Mouse (Mus musculus) heart, embryonic 15.5 days (tissue): ENCODE results near the gene Olfr70. TPM values are rescaled to one million over a fixed set of nuclear protein-coding genes. Genes with fewer than 3 reads are reported as not detected.
A peak's percentile ranks its signal among the peaks of the same experiment; 100 is the strongest.

Experiments
- ATAC-seq: fragments of 200-750 bp; cut with Nextera tagmentation; replicated peaks from 2 replicates; pipeline ENCODE4 v1.8.0; 2017; ENCODE audit warnings: low read depth, moderate TSS enrichment; ENCODE audit not compliant: insufficient number of reproducible peaks, insufficient read depth, low FRiP score
- H3K27ac ChIP-seq: fragments of 300-500 bp; sonication (generic); 2 replicates; pipeline ENCODE4 v1.5.1; 2015; ENCODE audit warnings: mild to moderate bottlenecking, inconsistent platforms
- H3K27me3 ChIP-seq: fragments of 300-500 bp; sonication (generic); 2 replicates; pipeline ENCODE4 v1.6.1; 2015; ENCODE audit warnings: inconsistent platforms
- H3K36me3 ChIP-seq: fragments of 300-500 bp; sonication (generic); 2 replicates; pipeline ENCODE4 v1.6.1; 2015; ENCODE audit warnings: mild to moderate bottlenecking, inconsistent platforms
- H3K4me1 ChIP-seq: fragments of 300-500 bp; sonication (generic); replicated peaks from 2 replicates; pipeline ENCODE4 v1.6.1; 2015; ENCODE audit warnings: inconsistent platforms
- H3K4me2 ChIP-seq: fragments of 300-500 bp; sonication (generic); 2 replicates; pipeline ENCODE4 v1.6.1; 2015; ENCODE audit warnings: inconsistent platforms, mild to moderate bottlenecking, moderate library complexity
- H3K4me3 ChIP-seq: fragments of 300-500 bp; sonication (generic); 2 replicates; pipeline ENCODE4 v1.5.1; 2015; ENCODE audit warnings: mild to moderate bottlenecking, inconsistent platforms
- H3K9ac ChIP-seq: fragments of 300-500 bp; sonication (generic); 2 replicates; pipeline ENCODE4 v1.6.1; 2015; ENCODE audit warnings: mild to moderate bottlenecking, inconsistent platforms
- H3K9me3 ChIP-seq: fragments of 300-500 bp; sonication (generic); replicated peaks from 2 replicates; pipeline ENCODE4 v1.6.1; 2016; ENCODE audit warnings: inconsistent platforms
- WGBS: fragments of 180-500 bp; shearing (Covaris S2); methylation state at CpG from one replicate; pipeline ENCODE4 v1.1.7; 2015; ENCODE audit warnings: mixed read lengths; 5-methylcytosine and 5-hydroxymethylcytosine counted together
- polyA plus RNA-seq: library from polyadenylated mRNA; unstranded; fragments of >200 nt; fragmentation: Nextera tagmentation; extraction: Ambion mirVana; gene quantifications from 2 replicates; pipeline ENCODE4 v1.2.1, GENCODE M21; 2015

Olfr70 gene
- polyA plus RNA-seq, 1 experiment from 2014 or later, result not detected

DNA sequence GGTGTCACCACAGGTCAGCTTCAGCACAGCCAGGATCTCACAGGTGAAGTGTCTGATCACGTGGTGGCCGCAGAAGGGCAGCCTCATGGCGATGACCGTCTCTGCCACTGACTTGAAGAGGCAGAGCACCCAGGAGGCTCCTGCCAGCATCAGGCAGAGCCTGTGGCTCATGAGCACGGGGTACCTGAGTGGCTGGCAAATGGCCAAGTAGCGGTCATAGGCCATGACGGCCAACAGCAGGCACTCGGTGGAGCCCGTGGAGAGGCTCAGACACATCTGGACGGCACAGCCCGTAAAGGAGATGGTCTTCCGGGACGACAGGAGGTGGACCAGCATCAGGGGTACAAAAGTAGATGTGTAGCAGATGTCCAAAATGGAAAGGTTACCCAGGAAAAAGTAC lies 5.4 kb upstream of the Olfr70 start:
- Histone ChIP-seq H3K36me3 (no peaks in the 10 kb centered on the region), H3K4me3 (no peak overlapping the region), H3K4me1 (no peaks in the 10 kb centered on the region; the same call in 1 of the 2 replicates), H3K9ac (no peak overlapping the region), H3K27ac (no peak overlapping the region), H3K4me2 (no peak overlapping the region), H3K27me3 (no peaks in the 10 kb centered on the region), H3K9me3 (no peaks in the 10 kb centered on the region)
- 65% methylated on average over 13 of the region's 13 CpGs for WGBS
- ATAC-seq, result no peak

DNA sequence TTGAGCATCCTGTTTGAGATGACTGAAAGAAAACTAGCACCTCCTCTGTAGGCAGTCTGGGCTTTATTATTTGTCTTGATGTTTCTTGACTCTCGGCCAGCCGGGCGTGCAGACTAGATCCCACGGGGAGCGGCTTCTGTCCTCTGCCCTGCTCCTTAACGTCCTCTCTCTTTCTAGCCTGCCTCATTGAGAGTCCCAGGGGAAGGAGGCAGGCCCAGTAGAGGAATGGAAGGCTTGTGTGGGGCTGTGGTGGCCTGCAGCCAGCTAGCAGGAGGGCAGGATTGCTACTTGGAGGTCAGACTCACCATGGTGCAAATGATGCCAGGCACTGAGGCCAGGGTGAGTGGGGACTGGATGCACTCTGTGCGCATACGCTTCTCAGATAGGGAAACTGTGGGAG lies 3.2 kb upstream of the Olfr70 start:
- WGBS, result 69% methylated on average over 8 of the region's 8 CpGs
- Histone ChIP-seq H3K4me2 (no peak overlapping the region), H3K27me3 (no peaks in the 10 kb centered on the region), H3K27ac (no peak overlapping the region), H3K4me1 (no peaks in the 10 kb centered on the region), H3K9ac (no peak overlapping the region), H3K4me3 (no peak overlapping the region), H3K36me3 (no peaks in the 10 kb centered on the region), H3K9me3 (no peaks in the 10 kb centered on the region)
- no peak for ATAC-seq

DNA sequence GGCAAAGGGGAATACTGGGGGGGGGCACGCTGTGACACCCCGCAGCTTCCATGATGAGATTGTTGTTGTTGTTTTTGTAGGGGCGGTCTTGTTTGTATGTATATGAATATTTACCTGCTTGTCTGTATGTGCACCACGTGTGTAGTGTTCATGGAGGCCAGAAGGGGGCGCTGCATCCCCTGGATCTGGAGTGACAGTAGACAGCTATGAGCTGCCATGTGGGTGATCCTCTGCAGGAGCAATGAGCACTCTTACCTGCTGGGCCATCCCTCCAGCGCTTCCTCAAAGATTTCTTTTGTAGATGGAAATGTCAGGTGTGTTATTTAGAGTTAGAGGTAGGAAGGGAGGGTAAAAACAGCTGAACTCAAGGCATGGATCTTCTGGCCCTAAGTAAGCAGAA lies 2.8 kb upstream of the Olfr70 start:
- no peak for ATAC-seq
- H3K27me3 ChIP-seq, result no peaks in the 10 kb centered on the region
- WGBS, result 76% methylated on average over 6 of the region's 6 CpGs
- H3K27ac ChIP-seq, result no peak overlapping the region
- H3K9me3 ChIP-seq, result no peaks in the 10 kb centered on the region
- no peaks in the 10 kb centered on the region for H3K36me3 ChIP-seq
- no peak overlapping the region for H3K4me2 ChIP-seq
- no peaks in the 10 kb centered on the region for H3K4me1 ChIP-seq
- no peak overlapping the region for H3K9ac ChIP-seq
- no peak overlapping the region for H3K4me3 ChIP-seq

DNA sequence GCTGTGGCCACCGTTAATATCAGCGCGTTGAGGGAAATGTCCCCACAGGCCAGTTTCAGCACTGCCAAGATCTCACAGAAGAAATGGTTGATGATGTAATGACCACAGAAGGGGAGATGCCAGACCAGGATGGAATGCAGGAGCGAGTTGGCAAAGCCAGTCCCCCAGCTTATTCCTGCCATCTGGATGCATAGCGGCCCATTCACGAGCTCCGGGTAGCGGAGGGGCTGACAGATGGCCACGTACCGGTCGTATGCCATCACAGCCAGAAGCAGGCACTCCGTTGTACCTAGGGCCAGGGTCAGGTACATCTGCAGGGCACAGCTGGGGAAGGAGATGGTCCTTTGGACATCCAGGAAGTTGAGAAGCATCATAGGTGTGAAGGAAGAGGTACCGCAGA lies 4.0 kb downstream of the Olfr70 start:
- H3K36me3 ChIP-seq, result no peaks in the 10 kb centered on the region
- H3K27ac ChIP-seq, result no peak overlapping the region
- 86% methylated on average over 13 of the region's 13 CpGs for WGBS
- H3K4me2 ChIP-seq, result no peak overlapping the region
- no peak for ATAC-seq
- peaks cover 27% of the 10 kb centered on the region for H3K4me1 ChIP-seq
- H3K27me3 ChIP-seq, result no peaks in the 10 kb centered on the region
- H3K9ac ChIP-seq, result no peak overlapping the region
- H3K9me3 ChIP-seq, result no peaks in the 10 kb centered on the region
- no peak overlapping the region for H3K4me3 ChIP-seq

DNA sequence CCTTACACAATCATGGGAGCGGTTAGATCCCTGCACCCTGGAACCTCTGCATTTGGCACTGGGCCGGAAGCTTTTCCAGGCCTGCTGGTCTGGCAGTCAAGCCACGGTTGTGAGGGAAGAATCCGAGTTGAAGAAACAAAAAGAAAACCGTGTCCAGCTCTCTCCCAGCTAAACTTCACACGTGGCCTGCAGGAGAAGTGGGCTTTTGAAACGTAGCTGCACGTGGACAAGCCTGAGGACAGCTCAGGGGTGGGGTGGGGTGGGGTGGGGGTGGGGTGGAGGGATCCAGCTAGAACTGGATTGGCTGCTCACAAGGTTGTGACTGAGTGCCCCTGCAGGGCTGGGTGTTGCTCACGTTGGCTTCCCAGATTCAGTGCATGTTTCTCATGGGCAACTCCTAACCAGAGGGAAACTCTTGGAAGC lies 5.3 kb downstream of the Olfr70 start:
- Histone ChIP-seq H3K4me1 (peaks cover 27% of the 10 kb centered on the region), H3K27me3 (no peaks in the 10 kb centered on the region), H3K27ac (peak overlapping the region; percentile 49; the same call in 1 of the 2 replicates), H3K9ac (no peak overlapping the region), H3K36me3 (no peaks in the 10 kb centered on the region), H3K4me2 (no peak overlapping the region), H3K4me3 (no peak overlapping the region), H3K9me3 (no peaks in the 10 kb centered on the region)
- ATAC-seq, result no peak
- 13% methylated on average over 9 of the region's 9 CpGs for WGBS

GRCm38 (mm10) chr4:43694439-43695248 lies 6.0 kb downstream of the Olfr70 start:
- 81% methylated on average over 1 of the region's 1 CpGs for WGBS
- Histone ChIP-seq H3K36me3 (no peaks in the 10 kb centered on the region), H3K4me3 (no peak overlapping the region), H3K27me3 (no peaks in the 10 kb centered on the region), H3K9ac (no peak overlapping the region), H3K27ac (peak overlapping the region; percentile 49; the same call in 1 of the 2 replicates), H3K4me2 (no peak overlapping the region), H3K9me3 (no peaks in the 10 kb centered on the region), H3K4me1 (peaks cover 27% of the 10 kb centered on the region)
- no peak for ATAC-seq

- Histone ChIP-seq H3K4me3 (no peak overlapping the region), H3K4me2 (no peak overlapping the region), H3K9me3 (no peaks in the 10 kb centered on the region), H3K4me1 (peaks cover 27% of the 10 kb centered on the region), H3K27ac (no peak overlapping the region), H3K27me3 (no peaks in the 10 kb centered on the region), H3K36me3 (no peaks in the 10 kb centered on the region), H3K9ac (no peak overlapping the region)
- ATAC-seq, result no peak; the same call in 1 of the 2 replicates
- WGBS, result 42% methylated on average over 5 of the region's 5 CpGs
These were observed 6.8 kb downstream of the Olfr70 start for GRCm38 (mm10) chr4:43693806-43694241.

DNA sequence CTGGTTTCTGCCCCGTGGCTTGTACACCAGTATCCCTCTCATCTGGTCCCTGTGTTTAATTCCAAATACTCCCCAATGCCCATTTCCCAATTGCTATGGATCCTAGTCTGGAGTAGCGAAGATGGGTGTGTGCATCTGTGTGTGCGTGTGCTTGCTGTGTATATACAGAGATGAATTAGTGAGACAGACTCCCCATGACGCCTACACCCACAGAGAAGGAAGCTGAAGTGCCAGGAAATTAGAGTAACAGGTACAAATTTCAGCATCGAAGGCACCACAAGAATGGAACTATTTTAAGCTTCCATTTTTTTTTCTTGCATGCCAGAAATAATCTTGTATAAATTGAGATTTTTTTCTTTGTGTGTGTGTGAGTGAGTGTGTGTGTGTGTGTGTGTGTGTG lies 9.6 kb downstream of the Olfr70 start:
- H3K9me3 ChIP-seq, result no peaks in the 10 kb centered on the region
- no peak overlapping the region for H3K4me3 ChIP-seq
- no peak overlapping the region for H3K9ac ChIP-seq
- no peak overlapping the region for H3K27ac ChIP-seq
- no peak for ATAC-seq
- no peaks in the 10 kb centered on the region for H3K36me3 ChIP-seq
- no peak overlapping the region for H3K4me2 ChIP-seq
- peaks cover 25% of the 10 kb centered on the region for H3K4me1 ChIP-seq
- WGBS, result 61% methylated on average over 5 of the region's 5 CpGs
- no peaks in the 10 kb centered on the region for H3K27me3 ChIP-seq

GRCm38 (mm10) chr4:43690021-43690420 lies 10.6 kb downstream of the Olfr70 start:
- H3K9me3 ChIP-seq, result no peaks in the 10 kb centered on the region
- no peak for ATAC-seq
- H3K4me2 ChIP-seq, result no peak overlapping the region
- no peak overlapping the region for H3K9ac ChIP-seq
- no peak overlapping the region for H3K4me3 ChIP-seq
- 95% methylated on average over 17 of the region's 17 CpGs for WGBS
- peaks cover 15% of the 10 kb centered on the region for H3K4me1 ChIP-seq
- no peaks in the 10 kb centered on the region for H3K36me3 ChIP-seq
- no peak overlapping the region for H3K27ac ChIP-seq
- no peaks in the 10 kb centered on the region for H3K27me3 ChIP-seq

- 86% methylated on average over 7 of the region's 7 CpGs for WGBS
- no peak for ATAC-seq
- Histone ChIP-seq H3K27me3 (no peaks in the 10 kb centered on the region), H3K4me1 (no peaks in the 10 kb centered on the region), H3K4me3 (no peak overlapping the region), H3K9ac (no peak overlapping the region), H3K9me3 (no peaks in the 10 kb centered on the region), H3K4me2 (no peak overlapping the region), H3K36me3 (peaks cover 3% of the 10 kb centered on the region; the same call in 1 of the 2 replicates), H3K27ac (no peak overlapping the region)
These were observed 21.1 kb downstream of the Olfr70 start for GRCm38 (mm10) chr4:43679416-43680043.

DNA sequence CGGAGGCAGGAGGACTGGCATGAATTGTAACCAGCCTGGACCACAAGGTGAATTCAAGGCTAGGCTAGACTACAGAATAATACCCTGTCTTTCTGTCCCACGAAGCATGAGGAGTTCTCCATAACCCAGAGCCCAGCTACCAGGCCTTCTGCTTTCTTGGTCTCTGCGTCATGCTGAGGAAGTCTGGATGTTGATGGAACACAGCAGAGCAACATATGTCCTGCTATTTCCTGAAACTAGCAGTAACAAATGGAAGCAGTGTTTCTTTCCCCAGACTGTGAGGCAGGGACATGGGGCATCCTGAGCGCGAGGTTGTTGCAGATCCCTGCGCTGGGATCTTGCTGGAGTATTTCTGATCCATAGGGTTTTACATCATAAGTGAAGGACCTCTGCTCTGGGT lies 22.1 kb downstream of the Olfr70 start:
- Histone ChIP-seq H3K36me3 (peaks cover 6% of the 10 kb centered on the region; the same call in 1 of the 2 replicates), H3K27ac (no peak overlapping the region), H3K4me2 (no peak overlapping the region), H3K4me1 (no peaks in the 10 kb centered on the region), H3K9me3 (no peaks in the 10 kb centered on the region), H3K9ac (no peak overlapping the region), H3K27me3 (no peaks in the 10 kb centered on the region), H3K4me3 (no peak overlapping the region)
- no peak for ATAC-seq
- 85% methylated on average over 6 of the region's 6 CpGs for WGBS
